8 mouse cellular contexts compared by ENCODE assay signal in genomic region chr6:128133679-128134191, GRCm38 (mm10). TPM values are rescaled to one million over a fixed set of nuclear protein-coding genes. Genes with fewer than 3 reads are reported as not detected.
DNase-seq lines count a peak whose midpoint lies in the region; ATAC-seq and TF ChIP-seq lines count a peak whose summit lies in the region.

No protein-coding gene starts in this region.

- no peaks in the 10 kb centered on the region for H3K36me3 ChIP-seq in hindbrain, embryonic 16.5 days (ENCODE audit: control insufficient read depth, insufficient read depth, low read length)
- no peaks in the 10 kb centered on the region for H3K36me3 ChIP-seq in liver, embryonic 11.5 days (ENCODE audit: control insufficient read depth, insufficient read depth, low read length)
- H3K36me3 ChIP-seq in thymus, adult 2 months (ENCODE audit: control insufficient read depth, insufficient read depth, low read length): no peaks in the 10 kb centered on the region

- H3K9me3 ChIP-seq in hindbrain, embryonic 16.5 days (ENCODE audit: control insufficient read depth, low read length): no peaks in the 10 kb centered on the region
- H3K9me3 ChIP-seq in liver, embryonic 11.5 days (ENCODE audit: control insufficient read depth, low read length): no peaks in the 10 kb centered on the region

- peak overlapping the region; percentile 40; the same call in 1 of the 2 replicates for H3K27ac ChIP-seq in hindbrain, embryonic 16.5 days (ENCODE audit: low read depth, low read length)
- H3K27ac ChIP-seq in liver, embryonic 11.5 days (ENCODE audit: low read depth, low read length): peak overlapping the region; percentile 80
- no peak overlapping the region for H3K27ac ChIP-seq in thymus, adult 2 months (ENCODE audit: control insufficient read depth, insufficient read depth, low read length)

- H3K4me3 ChIP-seq in hindbrain, embryonic 16.5 days (ENCODE audit: low read length): no peak overlapping the region
- no peak overlapping the region for H3K4me3 ChIP-seq in liver, embryonic 11.5 days (ENCODE audit: low read depth, low read length)
- no peak overlapping the region for H3K4me3 ChIP-seq in thymus, adult 2 months (ENCODE audit: control insufficient read depth, insufficient read depth, low read length)

- no peak for TF ChIP-seq POLR2A in thymus, adult 2 months (IDR thresholded peaks at IDR 0.05; ENCODE audit: control insufficient read depth, extremely low read depth, insufficient read depth, low read length, poor library complexity)

- peak; percentile 50 for DNase-seq in adrenal gland, adult 2 months
- DNase-seq in adrenal gland, postnatal 25 days: no peak
- DNase-seq in adrenal gland, postnatal 14 days: peak; percentile 47
- DNase-seq in liver, embryonic 11.5 days (ENCODE audit: low spot score): no peak
- DNase-seq in thymus, adult 2 months: no peak
- DNase-seq in frontal cortex, postnatal 25 days (ENCODE audit: low spot score in 2 of 2): no peak
- DNase-seq in MN1 (ENCODE audit: low spot score): no peak

- H3K4me1 ChIP-seq in hindbrain, embryonic 16.5 days (ENCODE audit: control insufficient read depth, insufficient read depth, low read depth, low read length): peaks cover 10% of the 10 kb centered on the region
- H3K4me1 ChIP-seq in liver, embryonic 11.5 days (replicated peaks; ENCODE audit: control insufficient read depth, insufficient read depth, low read length): peaks cover 11% of the 10 kb centered on the region
- H3K4me1 ChIP-seq in thymus, adult 2 months (replicated peaks; ENCODE audit: control insufficient read depth, insufficient read depth, low read length): no peaks in the 10 kb centered on the region

- WGBS in hindbrain, embryonic 16.5 days: 61% methylated on average over 10 of the region's 10 CpGs
- WGBS in liver, embryonic 11.5 days: 57% methylated on average over 10 of the region's 10 CpGs
- 86% methylated on average over 10 of the region's 10 CpGs for WGBS in thymus, adult 2 months

- H3K4me2 ChIP-seq in hindbrain, embryonic 16.5 days (ENCODE audit: low read length): no peak overlapping the region
- peak overlapping the region; percentile 30 for H3K4me2 ChIP-seq in liver, embryonic 11.5 days

- H3K27me3 ChIP-seq in hindbrain, embryonic 16.5 days (replicated peaks; ENCODE audit: control insufficient read depth, insufficient read depth, low read length): no peaks in the 10 kb centered on the region
- H3K27me3 ChIP-seq in liver, embryonic 11.5 days (replicated peaks; ENCODE audit: control insufficient read depth, insufficient read depth, low read length): no peaks in the 10 kb centered on the region
- no peaks in the 10 kb centered on the region for H3K27me3 ChIP-seq in thymus, adult 2 months (ENCODE audit: control insufficient read depth, insufficient read depth, low read length)

- no peak overlapping the region for H3K9ac ChIP-seq in hindbrain, embryonic 16.5 days (ENCODE audit: low read depth, low read length)
- no peak overlapping the region for H3K9ac ChIP-seq in liver, embryonic 11.5 days (ENCODE audit: low read depth, low read length)

- ATAC-seq in hindbrain, embryonic 16.5 days: no peak
- ATAC-seq in liver, embryonic 11.5 days (replicated peaks; ENCODE audit: low FRiP score): no peak

- no peak for TF ChIP-seq CTCF in thymus, adult 2 months (IDR thresholded peaks at IDR 0.05; ENCODE audit: borderline replicate concordance, control insufficient read depth, extremely low read depth, insufficient read depth, low read length, poor library complexity)

RNA-seq across cellular contexts. Expression of gene Tspan9, which starts 9.7 kb away (rescaled TPM):
- 10 to 100 TPM; 47.8 to 66.5 TPM for total RNA-seq in adrenal gland, adult 2 months (2021)
- polyA plus RNA-seq in adrenal gland, adult 2 months (2012; rRNA removed): 38.7 and 44.7 TPM in 2 replicates
- 44.1 and 46.6 TPM in 2 replicates for total RNA-seq in adrenal gland, postnatal 25 days (2021)
- 53.9 and 59.0 TPM in 2 replicates for total RNA-seq in adrenal gland, postnatal 14 days (2021)
- 62.6 and 66.8 TPM in 2 replicates for polyA plus RNA-seq in hindbrain, embryonic 16.5 days (2015; fragmentation: Nextera tagmentation; extraction: Ambion mirVana)
- 46.3 and 46.9 TPM in 2 replicates for polyA plus RNA-seq in liver, embryonic 11.5 days (2014; fragmentation: Nextera tagmentation; extraction: Ambion mirVana)
- 33.3 and 36.7 TPM in 2 replicates for polyA plus RNA-seq in thymus, adult 2 months (2012; rRNA removed)

Comparison
In these comparisons a context has a peak if more than half of its experiments do, and no peak if none do; other contexts are left out.
1. DNase-seq: peak in adrenal gland, adult 2 months (single experiment) and adrenal gland, postnatal 14 days (single experiment); none in adrenal gland, postnatal 25 days (single experiment), liver, embryonic 11.5 days (single experiment), thymus, adult 2 months (single experiment), frontal cortex, postnatal 25 days (0 of 2) and MN1 (single experiment).